Mouse (Mus musculus) cerebellum, adult 2 months (tissue): Measurements from ENCODE around the gene Tmem50a.

ENCODE experiments used
- CTCF ChIP-seq: fragments of 200-500 bp; IDR thresholded peaks from 2 replicates; pipeline ENCODE4 v1.5.1; 2011; ENCODE audit warnings: low read depth, mild to moderate bottlenecking, control low read depth, low read length, moderate library complexity, borderline replicate concordance; ENCODE audit not compliant: insufficient read depth
- POLR2A ChIP-seq: fragments of 200-500 bp; IDR thresholded peaks from 2 replicates; pipeline ENCODE4 v1.6.1; 2011; ENCODE audit warnings: low read length, control low read depth, borderline replicate concordance; ENCODE audit not compliant: insufficient read depth

GRCm38 (mm10) chr4:134868490-134868889 is 46.3 kb downstream of the Tmem50a start:
- TF ChIP-seq POLR2A (no peak), CTCF (no peak)
